Mouse (Mus musculus): ENCODE data around the gene Cckbr.

Cckbr gene

GRCm38 (mm10) chr7:105425424-105426043 lies at the start of gene Cckbr:
TSS of gene Cckbr (plus strand) at chr7:105425731.
- in situ Hi-C loops (cut with MboI, MseI) = loop anchor here (10.0 kb wide), 1 partner anchor 1759 kb away; no protein-coding TSS in a partner anchor

- in situ Hi-C loops (cut with MboI, MseI) = loop anchor here (10.0 kb wide), 1 partner anchor 424 kb away; no protein-coding TSS in a partner anchor
These were observed 45.2 kb upstream of the Cckbr start for GRCm38 (mm10) chr7:105380329-105380728.

- in situ Hi-C loops (cut with MboI, MseI) = loop anchor here (10.0 kb wide), 1 partner anchor 417 kb away; no protein-coding TSS in a partner anchor
These were observed 37.8 kb upstream of the Cckbr start for GRCm38 (mm10) chr7:105387696-105388095.

GRCm38 (mm10) chr7:105390236-105390635 lies 35.3 kb upstream of the Cckbr start:
- in situ Hi-C loops (cut with MboI, MseI) = no loop called here

- in situ Hi-C loops (cut with MboI, MseI) = no loop called here
These were observed 30.9 kb upstream of the Cckbr start for GRCm38 (mm10) chr7:105394606-105395005.

GRCm38 (mm10) chr7:105395131-105395820 lies 30.3 kb upstream of the Cckbr start:
- in situ Hi-C loops (cut with MboI, MseI) = no loop called here

GRCm38 (mm10) chr7:105396126-105396525 lies 29.4 kb upstream of the Cckbr start:
- in situ Hi-C loops (cut with MboI, MseI) = no loop called here

GRCm38 (mm10) chr7:105399058-105399934 lies 26.2 kb upstream of the Cckbr start:
- in situ Hi-C loops (cut with MboI, MseI) = no loop called here

- in situ Hi-C loops (cut with MboI, MseI) = loop anchor here (10.0 kb wide), 1 partner anchor 225 kb away; no protein-coding TSS in a partner anchor
These were observed 25.5 kb upstream of the Cckbr start, which contains the start of gene Fam160a2 for GRCm38 (mm10) chr7:105399935-105400624. TSS of gene Fam160a2 (minus strand) at chr7:105400054.

- in situ Hi-C loops (cut with MboI, MseI) = loop anchor here (10.0 kb wide), 1 partner anchor 221 kb away; no protein-coding TSS in a partner anchor
These were observed 21.3 kb upstream of the Cckbr start, which contains the start of gene Cnga4 for GRCm38 (mm10) chr7:105404268-105404667. TSS of gene Cnga4 (plus strand) at chr7:105404568.

GRCm38 (mm10) chr7:105406322-105406721 lies 19.2 kb upstream of the Cckbr start:
- in situ Hi-C loops (cut with MboI, MseI) = loop anchor here (10.0 kb wide), 1 partner anchor 218 kb away; no protein-coding TSS in a partner anchor

- in situ Hi-C loops (cut with MboI, MseI) = loop anchor here (5.0 kb wide), 1 partner anchor 115 kb away; no protein-coding TSS in a partner anchor
These were observed 13.5 kb upstream of the Cckbr start for GRCm38 (mm10) chr7:105411874-105412632.

- in situ Hi-C loops (cut with MboI, MseI) = loop anchor here (5.0 kb wide), 1 partner anchor 113 kb away; no protein-coding TSS in a partner anchor
These were observed 11.1 kb upstream of the Cckbr start for GRCm38 (mm10) chr7:105414385-105414784.

GRCm38 (mm10) chr7:105416529-105416928 lies 9.0 kb upstream of the Cckbr start:
- in situ Hi-C loops (cut with MboI, MseI) = no loop called here

- in situ Hi-C loops (cut with MboI, MseI) = no loop called here
These were observed 7.4 kb upstream of the Cckbr start for GRCm38 (mm10) chr7:105418106-105418505.

- in situ Hi-C loops (cut with MboI, MseI) = loop anchor here (10.0 kb wide), 1 partner anchor 1764 kb away; no protein-coding TSS in a partner anchor
These were observed 4.6 kb upstream of the Cckbr start for GRCm38 (mm10) chr7:105420903-105421302.

- in situ Hi-C loops (cut with MboI, MseI) = loop anchor here (10.0 kb wide), 1 partner anchor 1760 kb away; no protein-coding TSS in a partner anchor
These were observed 1.2 kb upstream of the Cckbr start for GRCm38 (mm10) chr7:105424368-105424767.

GRCm38 (mm10) chr7:105426051-105426450 lies 520 bp downstream of the Cckbr start:
- in situ Hi-C loops (cut with MboI, MseI) = loop anchor here (10.0 kb wide), 1 partner anchor 1759 kb away; no protein-coding TSS in a partner anchor

- in situ Hi-C loops (cut with MboI, MseI) = no loop called here
These were observed 6.5 kb downstream of the Cckbr start for GRCm38 (mm10) chr7:105432058-105432457.

GRCm38 (mm10) chr7:105433859-105434258 lies 8.3 kb downstream of the Cckbr start:
- in situ Hi-C loops (cut with MboI, MseI) = no loop called here

Measured in T-helper 2 cell (primary cell).